Mouse (Mus musculus): Measurements from ENCODE around the gene Foxp1. TPM values are rescaled to one million over a fixed set of nuclear protein-coding genes. Genes with fewer than 3 reads are reported as not detected.

Gene Foxp1
- total and polyA plus RNA-seq, 3 experiments: 57.4 to 88.1 (median 79.8) TPM

- H3K4me1 ChIP-seq (ENCODE audit: insufficient read depth, low read depth, low read length): no peaks in the 10 kb centered on the region; the same call in 1 of the 2 replicates
- no peak for ATAC-seq (ENCODE audit: extremely low read depth, insufficient number of reproducible peaks, low FRiP score, poor library complexity, severe bottlenecking)
- H3K36me3 ChIP-seq (replicated peaks): peaks cover 5% of the 10 kb centered on the region
- TF ChIP-seq GATA1 (IDR thresholded peaks at IDR 0.05; ENCODE audit: borderline replicate concordance, low read length): no peak
- no peak for TF ChIP-seq POLR2AphosphoS5 (IDR thresholded peaks at IDR 0.05; ENCODE audit: insufficient replicate concordance, low read depth, low read length)
- TF ChIP-seq TAL1 (conservative IDR thresholded peaks at IDR 0.05; ENCODE audit: low read depth, low read length): no peak
- no peak for TF ChIP-seq CTCF (IDR thresholded peaks at IDR 0.05; ENCODE audit: low read depth, low read length)
- DNase-seq (ENCODE audit: low spot score): no peak
- no peaks in the 10 kb centered on the region for H3K27me3 ChIP-seq (ENCODE audit: insufficient read depth, low read length)
- H3K9me3 ChIP-seq (replicated peaks): no peaks in the 10 kb centered on the region
- no peak overlapping the region for H3K4me3 ChIP-seq (ENCODE audit: low read depth, low read length)
Observed at GRCm38 (mm10) chr6:99164760-99165159, 357.8 kb downstream of the Foxp1 start.

GRCm38 (mm10) chr6:99162716-99163115 is 359.8 kb downstream of the Foxp1 start:
- DNase-seq (ENCODE audit: low spot score): no peak
- H3K27me3 ChIP-seq (ENCODE audit: insufficient read depth, low read length): no peaks in the 10 kb centered on the region
- peaks cover 9% of the 10 kb centered on the region for H3K36me3 ChIP-seq (replicated peaks)
- TF ChIP-seq GATA2 (IDR thresholded peaks at IDR 0.05; ENCODE audit: borderline replicate concordance, low read depth, low read length) (no peak), GATA1 (IDR thresholded peaks at IDR 0.05; ENCODE audit: borderline replicate concordance, low read length) (no peak), CTCF (IDR thresholded peaks at IDR 0.05; ENCODE audit: low read depth, low read length) (no peak), TAL1 (conservative IDR thresholded peaks at IDR 0.05; ENCODE audit: low read depth, low read length) (no peak), POLR2AphosphoS5 (IDR thresholded peaks at IDR 0.05; ENCODE audit: insufficient replicate concordance, low read depth, low read length) (no peak)
- no peak overlapping the region for H3K4me3 ChIP-seq (ENCODE audit: low read depth, low read length)
- no peak for ATAC-seq (ENCODE audit: extremely low read depth, insufficient number of reproducible peaks, low FRiP score, poor library complexity, severe bottlenecking)
- H3K9me3 ChIP-seq (replicated peaks): no peaks in the 10 kb centered on the region
- no peaks in the 10 kb centered on the region for H3K4me1 ChIP-seq (ENCODE audit: insufficient read depth, low read depth, low read length)

- DNase-seq (ENCODE audit: low spot score) (no peak), ATAC-seq (ENCODE audit: extremely low read depth, insufficient number of reproducible peaks, low FRiP score, poor library complexity, severe bottlenecking) (no peak)
- H3K27me3 ChIP-seq (ENCODE audit: insufficient read depth, low read length): no peaks in the 10 kb centered on the region
- H3K4me3 ChIP-seq (ENCODE audit: low read depth, low read length): no peak overlapping the region
- no peaks in the 10 kb centered on the region for H3K9me3 ChIP-seq (replicated peaks)
- no peaks in the 10 kb centered on the region for H3K4me1 ChIP-seq (ENCODE audit: insufficient read depth, low read depth, low read length)
- peaks cover 9% of the 10 kb centered on the region for H3K36me3 ChIP-seq (replicated peaks)
- no peak for TF ChIP-seq POLR2AphosphoS5 (IDR thresholded peaks at IDR 0.05; ENCODE audit: insufficient replicate concordance, low read depth, low read length)
Observed at GRCm38 (mm10) chr6:99160348-99160693, 362.2 kb downstream of the Foxp1 start.

- no peaks in the 10 kb centered on the region for H3K27me3 ChIP-seq (ENCODE audit: insufficient read depth, low read length)
- TF ChIP-seq TAL1 (conservative IDR thresholded peaks at IDR 0.05; ENCODE audit: low read depth, low read length) (no peak), GATA1 (IDR thresholded peaks at IDR 0.05; ENCODE audit: borderline replicate concordance, low read length) (no peak), POLR2AphosphoS5 (IDR thresholded peaks at IDR 0.05; ENCODE audit: insufficient replicate concordance, low read depth, low read length) (no peak), GATA2 (IDR thresholded peaks at IDR 0.05; ENCODE audit: borderline replicate concordance, low read depth, low read length) (no peak), CTCF (IDR thresholded peaks at IDR 0.05; ENCODE audit: low read depth, low read length) (no peak)
- H3K9me3 ChIP-seq (replicated peaks): no peaks in the 10 kb centered on the region
- DNase-seq (ENCODE audit: low spot score) (no peak), ATAC-seq (ENCODE audit: extremely low read depth, insufficient number of reproducible peaks, low FRiP score, poor library complexity, severe bottlenecking) (no peak)
- 0 out of 2 replicates have a peak, but pooled peaks cover under 1% of the 10 kb centered on the region for H3K4me1 ChIP-seq (ENCODE audit: insufficient read depth, low read depth, low read length)
- H3K4me3 ChIP-seq (ENCODE audit: low read depth, low read length): no peak overlapping the region
- peaks cover 9% of the 10 kb centered on the region for H3K36me3 ChIP-seq (replicated peaks)
Observed at GRCm38 (mm10) chr6:99159452-99160347, 362.8 kb downstream of the Foxp1 start.

GRCm38 (mm10) chr6:99153682-99154081 is 368.8 kb downstream of the Foxp1 start:
- peak; percentile 9 for DNase-seq (ENCODE audit: low spot score)
- no peak for TF ChIP-seq GATA2 (IDR thresholded peaks at IDR 0.05; ENCODE audit: borderline replicate concordance, low read depth, low read length)
- no peak for TF ChIP-seq GATA1 (IDR thresholded peaks at IDR 0.05; ENCODE audit: borderline replicate concordance, low read length)
- peak; percentile 41 for TF ChIP-seq TAL1 (conservative IDR thresholded peaks at IDR 0.05; ENCODE audit: low read depth, low read length)
- no peak for TF ChIP-seq POLR2AphosphoS5 (IDR thresholded peaks at IDR 0.05; ENCODE audit: insufficient replicate concordance, low read depth, low read length)
- H3K9me3 ChIP-seq (replicated peaks): no peaks in the 10 kb centered on the region
- H3K4me1 ChIP-seq (ENCODE audit: insufficient read depth, low read depth, low read length): peaks cover 26% of the 10 kb centered on the region
- peak; percentile 95 for ATAC-seq (ENCODE audit: extremely low read depth, insufficient number of reproducible peaks, low FRiP score, poor library complexity, severe bottlenecking)
- H3K36me3 ChIP-seq (replicated peaks): no peaks in the 10 kb centered on the region
- no peak overlapping the region; the same call in 1 of the 2 replicates for H3K4me3 ChIP-seq (ENCODE audit: low read depth, low read length)
- no peaks in the 10 kb centered on the region for H3K27me3 ChIP-seq (ENCODE audit: insufficient read depth, low read length)

- ATAC-seq (ENCODE audit: extremely low read depth, insufficient number of reproducible peaks, low FRiP score, poor library complexity, severe bottlenecking) (0 out of 2 replicates have a peak, but pooled peaks have one; percentile 41), DNase-seq (ENCODE audit: low spot score) (no peak)
- Histone ChIP-seq H3K4me3 (ENCODE audit: low read depth, low read length) (no peak overlapping the region), H3K4me1 (ENCODE audit: insufficient read depth, low read depth, low read length) (peaks cover 21% of the 10 kb centered on the region), H3K9me3 (replicated peaks) (no peaks in the 10 kb centered on the region), H3K36me3 (replicated peaks) (peaks cover 5% of the 10 kb centered on the region), H3K27me3 (ENCODE audit: insufficient read depth, low read length) (no peaks in the 10 kb centered on the region)
- TF ChIP-seq CTCF (IDR thresholded peaks at IDR 0.05; ENCODE audit: low read depth, low read length) (no peak), POLR2AphosphoS5 (IDR thresholded peaks at IDR 0.05; ENCODE audit: insufficient replicate concordance, low read depth, low read length) (no peak), GATA2 (IDR thresholded peaks at IDR 0.05; ENCODE audit: borderline replicate concordance, low read depth, low read length) (no peak), GATA1 (IDR thresholded peaks at IDR 0.05; ENCODE audit: borderline replicate concordance, low read length) (no peak), TAL1 (conservative IDR thresholded peaks at IDR 0.05; ENCODE audit: low read depth, low read length) (no peak)
Observed at GRCm38 (mm10) chr6:99146400-99146905, 376.1 kb downstream of the Foxp1 start.

All from G1E (cell line).